Mouse (Mus musculus): ENCODE data around the gene Kif1b. TPM values are rescaled to one million over a fixed set of nuclear protein-coding genes. Genes with fewer than 3 reads are reported as not detected.
A peak's percentile ranks its signal among the peaks of the same experiment; 100 is the strongest.
"Not testable (repeated sequence)": the region's sequence is repeated elsewhere in the genome, so short reads cannot be mapped to it uniquely, and the experiment has no call there.

Kif1b gene
- polyA plus RNA-seq, 1 experiment from 2014 or later, result 123 TPM

GRCm38 (mm10) chr4:149233938-149234337, 73.6 kb downstream of the Kif1b start:
- WGBS, result 46% methylated on average over 9 of the region's 9 CpGs
- H3K27ac ChIP-seq (replicated peaks), result no peak overlapping the region

GRCm38 (mm10) chr4:149228682-149229081, 78.8 kb downstream of the Kif1b start:
- not testable (repeated sequence) for H3K9ac ChIP-seq; H3K9me3 ChIP-seq; H3K4me2 ChIP-seq; ATAC-seq (ENCODE audit: low FRiP score, low read depth); H3K27ac ChIP-seq (replicated peaks); H3K4me1 ChIP-seq (replicated peaks); H3K27me3 ChIP-seq; H3K4me3 ChIP-seq
- H3K36me3 ChIP-seq, result peaks cover 35% of the 10 kb centered on the region
- WGBS, result 96% methylated on average over 3 of the region's 3 CpGs

More at GRCm38 (mm10) chr4:149233938-149234337, 73.6 kb downstream of the Kif1b start:
- Histone ChIP-seq H3K36me3 (peaks cover 36% of the 10 kb centered on the region), H3K9ac (no peak overlapping the region), H3K4me1 (replicated peaks) (no peaks in the 10 kb centered on the region), H3K4me3 (no peak overlapping the region), H3K4me2 (no peak overlapping the region), H3K9me3 (no peaks in the 10 kb centered on the region), H3K27me3 (no peaks in the 10 kb centered on the region)
- no peak for ATAC-seq (ENCODE audit: low FRiP score, low read depth)

GRCm38 (mm10) chr4:149228256-149228655, 79.2 kb downstream of the Kif1b start:
- H3K36me3 ChIP-seq, result peaks cover 40% of the 10 kb centered on the region
- H3K27me3 ChIP-seq, result no peaks in the 10 kb centered on the region
- WGBS, result 94% methylated on average over 3 of the region's 3 CpGs
- ATAC-seq (ENCODE audit: low FRiP score, low read depth), result no peak
- H3K9me3 ChIP-seq, result no peaks in the 10 kb centered on the region
- H3K9ac ChIP-seq, result no peak overlapping the region
- no peak overlapping the region for H3K4me3 ChIP-seq
- H3K27ac ChIP-seq (replicated peaks), result no peak overlapping the region
- no peak overlapping the region for H3K4me2 ChIP-seq
- H3K4me1 ChIP-seq (replicated peaks), result no peaks in the 10 kb centered on the region

GRCm38 (mm10) chr4:149226311-149226710, 81.2 kb downstream of the Kif1b start:
- ATAC-seq (ENCODE audit: low FRiP score, low read depth), result no peak

GRCm38 (mm10) chr4:149223453-149223852, 84.0 kb downstream of the Kif1b start:
- H3K4me3 ChIP-seq, result no peak overlapping the region
- peaks cover 63% of the 10 kb centered on the region for H3K36me3 ChIP-seq
- WGBS, result 90% methylated on average over 3 of the region's 3 CpGs
- H3K27me3 ChIP-seq, result no peaks in the 10 kb centered on the region
- no peak overlapping the region for H3K4me2 ChIP-seq
- no peaks in the 10 kb centered on the region for H3K9me3 ChIP-seq
- no peak overlapping the region for H3K9ac ChIP-seq
- no peak for ATAC-seq (ENCODE audit: low FRiP score, low read depth)
- H3K27ac ChIP-seq (replicated peaks), result no peak overlapping the region
- H3K4me1 ChIP-seq (replicated peaks), result peaks cover 20% of the 10 kb centered on the region

More at GRCm38 (mm10) chr4:149226311-149226710, 81.2 kb downstream of the Kif1b start:
- Histone ChIP-seq H3K9me3 (no peaks in the 10 kb centered on the region), H3K27ac (replicated peaks) (no peak overlapping the region), H3K4me1 (replicated peaks) (no peaks in the 10 kb centered on the region), H3K36me3 (peaks cover 59% of the 10 kb centered on the region), H3K4me3 (no peak overlapping the region), H3K27me3 (no peaks in the 10 kb centered on the region), H3K4me2 (no peak overlapping the region), H3K9ac (no peak overlapping the region)
- 69% methylated on average over 3 of the region's 3 CpGs for WGBS

- H3K4me2 ChIP-seq, result no peak overlapping the region
- peaks cover 20% of the 10 kb centered on the region for H3K4me1 ChIP-seq (replicated peaks)
- peak; percentile 42; the same call in 1 of the 2 replicates for ATAC-seq (ENCODE audit: low FRiP score, low read depth)
- no peaks in the 10 kb centered on the region for H3K9me3 ChIP-seq
- H3K4me3 ChIP-seq, result no peak overlapping the region
- peak overlapping the region; percentile 72 for H3K27ac ChIP-seq (replicated peaks)
- H3K36me3 ChIP-seq, result peaks cover 68% of the 10 kb centered on the region
- WGBS, result 31% methylated on average over 17 of the region's 17 CpGs
- H3K27me3 ChIP-seq, result no peaks in the 10 kb centered on the region
- H3K9ac ChIP-seq, result no peak overlapping the region
These were observed 87.0 kb downstream of the Kif1b start for GRCm38 (mm10) chr4:149220481-149220880.

- Histone ChIP-seq H3K9ac (no peak overlapping the region), H3K4me1 (replicated peaks) (peaks cover 20% of the 10 kb centered on the region), H3K4me2 (no peak overlapping the region), H3K4me3 (no peak overlapping the region), H3K27me3 (no peaks in the 10 kb centered on the region), H3K36me3 (peaks cover 68% of the 10 kb centered on the region), H3K27ac (replicated peaks) (peak overlapping the region; percentile 72), H3K9me3 (no peaks in the 10 kb centered on the region)
- 8% methylated on average over 5 of the region's 5 CpGs for WGBS
- peak; percentile 71; the same call in 1 of the 2 replicates for ATAC-seq (ENCODE audit: low FRiP score, low read depth)
These were observed 87.4 kb downstream of the Kif1b start for GRCm38 (mm10) chr4:149220042-149220473.

- Histone ChIP-seq H3K9me3 (no peaks in the 10 kb centered on the region), H3K4me2 (no peak overlapping the region), H3K36me3 (peaks cover 68% of the 10 kb centered on the region), H3K27ac (replicated peaks) (peak overlapping the region; percentile 72), H3K4me3 (no peak overlapping the region), H3K4me1 (replicated peaks) (peaks cover 20% of the 10 kb centered on the region), H3K9ac (no peak overlapping the region), H3K27me3 (no peaks in the 10 kb centered on the region)
- WGBS, result 42% methylated on average over 12 of the region's 12 CpGs
- peak; percentile 66; the same call in 1 of the 2 replicates for ATAC-seq (ENCODE audit: low FRiP score, low read depth)
These were observed 88.0 kb downstream of the Kif1b start for GRCm38 (mm10) chr4:149219401-149220041.

- Histone ChIP-seq H3K4me3 (no peak overlapping the region), H3K9ac (no peak overlapping the region), H3K27me3 (no peaks in the 10 kb centered on the region), H3K27ac (replicated peaks) (no peak overlapping the region), H3K4me2 (no peak overlapping the region), H3K4me1 (replicated peaks) (peaks cover 20% of the 10 kb centered on the region), H3K36me3 (peaks cover 68% of the 10 kb centered on the region), H3K9me3 (no peaks in the 10 kb centered on the region)
- no peak for ATAC-seq (ENCODE audit: low FRiP score, low read depth)
- 89% methylated on average over 5 of the region's 5 CpGs for WGBS
These were observed 89.0 kb downstream of the Kif1b start for GRCm38 (mm10) chr4:149218476-149218875.

GRCm38 (mm10) chr4:149215982-149216381, 91.5 kb downstream of the Kif1b start:
- Histone ChIP-seq H3K4me1 (replicated peaks) (peaks cover 17% of the 10 kb centered on the region), H3K9me3 (no peaks in the 10 kb centered on the region), H3K27ac (replicated peaks) (no peak overlapping the region), H3K4me3 (no peak overlapping the region), H3K27me3 (no peaks in the 10 kb centered on the region), H3K36me3 (peaks cover 68% of the 10 kb centered on the region), H3K4me2 (no peak overlapping the region), H3K9ac (no peak overlapping the region)
- WGBS, result 92% methylated on average over 9 of the region's 9 CpGs
- ATAC-seq (ENCODE audit: low FRiP score, low read depth), result no peak

- 66% methylated on average over 2 of the region's 2 CpGs for WGBS
- Histone ChIP-seq H3K4me3 (no peak overlapping the region), H3K9ac (no peak overlapping the region), H3K9me3 (no peaks in the 10 kb centered on the region), H3K4me2 (no peak overlapping the region), H3K27me3 (no peaks in the 10 kb centered on the region), H3K36me3 (peaks cover 72% of the 10 kb centered on the region), H3K27ac (replicated peaks) (no peak overlapping the region), H3K4me1 (replicated peaks) (peaks cover 11% of the 10 kb centered on the region)
- ATAC-seq (ENCODE audit: low FRiP score, low read depth), result no peak
These were observed 92.1 kb downstream of the Kif1b start for GRCm38 (mm10) chr4:149215397-149215796.

GRCm38 (mm10) chr4:149214468-149214867, 93.0 kb downstream of the Kif1b start:
- WGBS, result 100% methylated on average over 2 of the region's 2 CpGs

GRCm38 (mm10) chr4:149213466-149213865, 94.0 kb downstream of the Kif1b start:
- no peak for ATAC-seq (ENCODE audit: low FRiP score, low read depth)
- Histone ChIP-seq H3K36me3 (peaks cover 83% of the 10 kb centered on the region), H3K9ac (no peak overlapping the region), H3K27me3 (no peaks in the 10 kb centered on the region), H3K9me3 (no peaks in the 10 kb centered on the region), H3K4me1 (replicated peaks) (no peaks in the 10 kb centered on the region), H3K4me2 (no peak overlapping the region), H3K4me3 (no peak overlapping the region), H3K27ac (replicated peaks) (no peak overlapping the region)
- WGBS, result 95% methylated on average over 9 of the region's 9 CpGs

More at GRCm38 (mm10) chr4:149214468-149214867, 93.0 kb downstream of the Kif1b start:
- not testable (repeated sequence) for H3K9me3 ChIP-seq; H3K27me3 ChIP-seq; H3K4me1 ChIP-seq (replicated peaks); H3K9ac ChIP-seq; H3K4me3 ChIP-seq; ATAC-seq (ENCODE audit: low FRiP score, low read depth); H3K27ac ChIP-seq (replicated peaks); H3K4me2 ChIP-seq
- H3K36me3 ChIP-seq, result peaks cover 81% of the 10 kb centered on the region
